Mouse (Mus musculus) CD4-positive, CD25-positive, alpha-beta regulatory T cell, adult 2 months (primary cell): ENCODE measurements around the gene Xylt1.

Source experiments
- DNase-seq: peaks from one replicate; pipeline ENCODE4 v3.0.0-alpha.2; 2012; ENCODE audit warnings: low read depth, low spot score

The Xylt1 gene

GRCm38 (mm10) chr7:117614851-117615250 lies 234.1 kb downstream of the Xylt1 start:
- peak; percentile 13 for DNase-seq

GRCm38 (mm10) chr7:117616277-117616676 lies 235.5 kb downstream of the Xylt1 start:
- peak; percentile 34 for DNase-seq

- no peak for DNase-seq
Measured at GRCm38 (mm10) chr7:117618715-117619150, 238.0 kb downstream of the Xylt1 start.

- no peak for DNase-seq
Measured at GRCm38 (mm10) chr7:117621566-117621965, 240.8 kb downstream of the Xylt1 start.

GRCm38 (mm10) chr7:117622769-117623168 lies 242.0 kb downstream of the Xylt1 start:
- peak; percentile 78 for DNase-seq

- DNase-seq, result no peak
Measured at GRCm38 (mm10) chr7:117628791-117629190, 248.0 kb downstream of the Xylt1 start.

- DNase-seq, result peak; percentile 75
Measured at GRCm38 (mm10) chr7:117630657-117631056, 249.9 kb downstream of the Xylt1 start.

GRCm38 (mm10) chr7:117635584-117635983 lies 254.8 kb downstream of the Xylt1 start:
- no peak for DNase-seq

GRCm38 (mm10) chr7:117636713-117637112 lies 255.9 kb downstream of the Xylt1 start:
- no peak for DNase-seq

GRCm38 (mm10) chr7:117637997-117638396 lies 257.2 kb downstream of the Xylt1 start:
- DNase-seq, result peak; percentile 16

- DNase-seq, result no peak
Measured at GRCm38 (mm10) chr7:117652637-117653036, 271.9 kb downstream of the Xylt1 start.

GRCm38 (mm10) chr7:117655732-117656131 lies 275.0 kb downstream of the Xylt1 start:
- DNase-seq, result no peak

- DNase-seq, result no peak
Measured at GRCm38 (mm10) chr7:117658180-117658579, 277.4 kb downstream of the Xylt1 start.

GRCm38 (mm10) chr7:117658739-117659138 lies 278.0 kb downstream of the Xylt1 start:
- DNase-seq, result no peak

GRCm38 (mm10) chr7:117667286-117667685 lies 286.5 kb downstream of the Xylt1 start:
- no peak for DNase-seq

GRCm38 (mm10) chr7:117668226-117668625 lies 287.4 kb downstream of the Xylt1 start:
- DNase-seq, result no peak

GRCm38 (mm10) chr7:117672121-117672591 lies 291.4 kb downstream of the Xylt1 start:
- DNase-seq, result no peak

- DNase-seq, result no peak
Measured at GRCm38 (mm10) chr7:117686120-117686996, 305.6 kb downstream of the Xylt1 start.

GRCm38 (mm10) chr7:117686997-117687302 lies 306.2 kb downstream of the Xylt1 start:
- DNase-seq, result no peak

- peak; percentile 35 for DNase-seq
Measured at GRCm38 (mm10) chr7:117695612-117696011, 314.8 kb downstream of the Xylt1 start.

GRCm38 (mm10) chr7:117697681-117698080 lies 316.9 kb downstream of the Xylt1 start:
- no peak for DNase-seq

- no peak for DNase-seq
Measured at GRCm38 (mm10) chr7:117698551-117699114, 317.9 kb downstream of the Xylt1 start.
